Mouse (Mus musculus) neural tube, embryonic 11.5 days (tissue): ENCODE measurements around the gene Galntl5. TPM values are rescaled to one million over a fixed set of nuclear protein-coding genes. Genes with fewer than 3 reads are reported as not detected.

Experiments
- ATAC-seq: fragments of 200-750 bp; cut with Nextera tagmentation; 2 replicates; pipeline ENCODE4 v1.8.0; 2017; ENCODE audit warnings: moderate number of reproducible peaks, mild to moderate bottlenecking, moderate TSS enrichment, moderate library complexity; ENCODE audit not compliant: insufficient read depth, low FRiP score, low TSS enrichment
- DNase-seq: peaks from one replicate; pipeline ENCODE4 v3.0.0-alpha.2; 2015; ENCODE audit warnings: low spot score
- H3K27ac ChIP-seq: fragments of 300-500 bp; sonication (generic); 2 replicates; pipeline ENCODE4 v1.5.1; 2014; ENCODE audit warnings: low read depth, mild to moderate bottlenecking, low read length
- H3K27me3 ChIP-seq: fragments of 300-500 bp; sonication (generic); 2 replicates; pipeline ENCODE4 v1.6.1; 2014; ENCODE audit warnings: mild to moderate bottlenecking, low read length, mixed read lengths; ENCODE audit not compliant: control insufficient read depth, insufficient read depth
- H3K36me3 ChIP-seq: fragments of 300-500 bp; sonication (generic); 2 replicates; pipeline ENCODE4 v1.6.1; 2014; ENCODE audit warnings: mild to moderate bottlenecking, low read length, moderate library complexity, mixed read lengths; ENCODE audit not compliant: control insufficient read depth, insufficient read depth
- H3K4me1 ChIP-seq: fragments of 300-500 bp; sonication (generic); 2 replicates; pipeline ENCODE4 v1.6.1; 2014; ENCODE audit warnings: low read length, mixed read lengths; ENCODE audit not compliant: control insufficient read depth, insufficient read depth
- H3K4me2 ChIP-seq: fragments of 300-500 bp; sonication (generic); 2 replicates; pipeline ENCODE4 v1.6.1; 2014; ENCODE audit warnings: low read depth, mild to moderate bottlenecking, moderate library complexity
- H3K4me3 ChIP-seq: fragments of 300-500 bp; sonication (generic); 2 replicates; pipeline ENCODE4 v1.5.1; 2014; ENCODE audit warnings: low read depth, low read length
- H3K9ac ChIP-seq: fragments of 300-500 bp; sonication (generic); 2 replicates; pipeline ENCODE4 v1.6.1; 2014; ENCODE audit warnings: mild to moderate bottlenecking, low read length
- H3K9me3 ChIP-seq: fragments of 300-500 bp; sonication (generic); 2 replicates; pipeline ENCODE4 v1.6.1; 2016; ENCODE audit warnings: low read length; ENCODE audit not compliant: control insufficient read depth
- WGBS: fragments of 180-500 bp; shearing (Covaris S2); extraction: QIAGEN DNeasy Blood & Tissue Kit; methylation state at CpG from one replicate; pipeline ENCODE4 v1.1.7; 2014; 5-methylcytosine and 5-hydroxymethylcytosine counted together
- microRNA-seq: library from miRNA; unstranded; fragments of <30 nt; microRNA quantifications from one replicate; pipeline ENCODE4, GENCODE M21; 2016
- polyA plus RNA-seq: library from polyadenylated mRNA; unstranded; fragments of >200 nt; fragmentation: Nextera tagmentation; extraction: Ambion mirVana; gene quantifications from 2 replicates; pipeline ENCODE4 v1.2.1, GENCODE M21; 2014

Gene Galntl5
- polyA plus RNA-seq, 1 experiment from 2014 or later, result not detected

DNA sequence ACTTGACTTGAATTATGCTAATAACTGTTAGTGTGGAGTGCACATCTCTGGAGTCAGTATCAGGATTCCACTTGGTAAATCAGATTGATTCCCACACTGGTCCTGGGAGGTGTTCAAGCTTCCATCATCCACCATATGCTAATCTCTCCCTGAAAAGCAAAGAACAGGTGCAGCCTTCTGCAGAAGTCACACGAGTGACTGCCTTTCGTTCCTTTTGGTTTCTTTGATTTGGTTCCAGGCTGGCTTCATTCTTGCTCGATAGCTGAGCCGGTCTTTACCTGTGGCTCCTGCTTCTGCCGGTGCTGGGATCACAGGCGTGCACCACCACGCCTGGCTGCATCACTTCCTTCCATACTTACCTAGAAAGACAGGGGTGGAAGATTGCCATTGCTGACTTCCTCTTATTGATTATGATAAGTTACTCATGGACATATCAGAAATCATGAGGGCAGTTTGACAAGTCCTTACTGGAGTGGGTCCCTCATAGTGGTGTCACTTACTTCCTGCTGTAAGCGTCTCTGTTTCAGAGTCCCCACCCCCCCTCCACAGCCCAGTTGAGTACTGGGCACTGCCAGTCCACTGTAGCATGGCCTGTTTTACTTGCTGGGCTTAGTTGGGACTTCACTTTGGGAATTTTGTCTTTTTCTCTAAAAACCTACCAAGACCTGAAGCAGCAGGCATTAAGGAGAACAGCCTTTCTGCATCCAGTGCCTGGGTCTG is 71.7 kb downstream of the Galntl5 start:
- H3K4me3 ChIP-seq, result no peak overlapping the region
- DNase-seq (no peak), ATAC-seq (no peak)
- H3K27ac ChIP-seq, result no peak overlapping the region
- peaks cover 7% of the 10 kb centered on the region for H3K36me3 ChIP-seq
- no peaks in the 10 kb centered on the region for H3K9me3 ChIP-seq
- no peaks in the 10 kb centered on the region for H3K4me1 ChIP-seq
- no peaks in the 10 kb centered on the region for H3K27me3 ChIP-seq
- H3K4me2 ChIP-seq, result no peak overlapping the region
- 92% methylated on average over 8 of the region's 8 CpGs for WGBS
- H3K9ac ChIP-seq, result no peak overlapping the region

DNA sequence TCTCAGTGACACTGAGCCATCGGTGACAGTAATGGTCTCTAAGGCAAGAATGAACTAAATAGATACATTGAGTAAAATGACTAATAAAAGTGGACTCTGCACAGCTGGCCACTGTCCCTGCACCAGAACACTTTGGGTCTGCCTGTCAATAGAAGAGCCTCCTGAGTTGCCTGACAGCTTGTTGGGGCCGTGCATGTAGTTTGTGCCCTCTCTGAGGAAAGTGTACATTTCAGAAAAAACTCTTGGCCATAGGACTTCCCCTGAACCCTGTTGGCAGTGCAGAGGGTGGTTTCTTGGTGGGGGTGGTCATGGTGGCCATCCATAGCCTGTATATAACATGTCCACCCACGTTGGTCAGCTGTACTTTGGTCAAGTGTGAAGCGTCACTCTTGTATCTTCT is 73.2 kb downstream of the Galntl5 start:
- Histone ChIP-seq H3K9ac (no peak overlapping the region), H3K4me2 (no peak overlapping the region), H3K27me3 (no peaks in the 10 kb centered on the region), H3K9me3 (no peaks in the 10 kb centered on the region), H3K4me1 (no peaks in the 10 kb centered on the region), H3K36me3 (peaks cover 13% of the 10 kb centered on the region), H3K4me3 (no peak overlapping the region), H3K27ac (no peak overlapping the region)
- 97% methylated on average over 4 of the region's 4 CpGs for WGBS
- DNase-seq (no peak), ATAC-seq (no peak)

GRCm38 (mm10) chr5:25256686-25257085 is 75.4 kb downstream of the Galntl5 start:
- ATAC-seq (no peak), DNase-seq (no peak)
- H3K4me1 ChIP-seq, result no peaks in the 10 kb centered on the region
- H3K9me3 ChIP-seq, result no peaks in the 10 kb centered on the region
- no peak overlapping the region for H3K4me3 ChIP-seq
- H3K36me3 ChIP-seq, result peaks cover 11% of the 10 kb centered on the region
- H3K4me2 ChIP-seq, result no peak overlapping the region
- H3K27me3 ChIP-seq, result no peaks in the 10 kb centered on the region
- no peak overlapping the region for H3K27ac ChIP-seq
- WGBS, result 95% methylated on average over 2 of the region's 2 CpGs
- H3K9ac ChIP-seq, result no peak overlapping the region

GRCm38 (mm10) chr5:25261452-25261851 is 80.2 kb downstream of the Galntl5 start:
- Histone ChIP-seq H3K27ac (no peak overlapping the region), H3K36me3 (peaks cover 8% of the 10 kb centered on the region), H3K9ac (no peak overlapping the region), H3K4me3 (no peak overlapping the region), H3K9me3 (no peaks in the 10 kb centered on the region), H3K27me3 (no peaks in the 10 kb centered on the region), H3K4me1 (no peaks in the 10 kb centered on the region), H3K4me2 (no peak overlapping the region)
- DNase-seq, result no peak
- WGBS, result 91% methylated on average over 6 of the region's 6 CpGs
- no peak for ATAC-seq

GRCm38 (mm10) chr5:25262266-25262665 is 81.0 kb downstream of the Galntl5 start:
- Histone ChIP-seq H3K9ac (no peak overlapping the region), H3K27me3 (no peaks in the 10 kb centered on the region), H3K9me3 (no peaks in the 10 kb centered on the region), H3K27ac (no peak overlapping the region), H3K4me3 (no peak overlapping the region), H3K4me1 (no peaks in the 10 kb centered on the region), H3K36me3 (peaks cover 8% of the 10 kb centered on the region), H3K4me2 (no peak overlapping the region)
- ATAC-seq, result no peak
- 87% methylated on average over 7 of the region's 7 CpGs for WGBS
- DNase-seq, result no peak

- Histone ChIP-seq H3K27me3 (no peaks in the 10 kb centered on the region), H3K9me3 (no peaks in the 10 kb centered on the region), H3K27ac (no peak overlapping the region), H3K36me3 (peaks cover 2% of the 10 kb centered on the region; the same call in 1 of the 2 replicates), H3K4me2 (no peak overlapping the region), H3K4me1 (no peaks in the 10 kb centered on the region), H3K9ac (no peak overlapping the region), H3K4me3 (no peak overlapping the region)
- DNase-seq, result no peak
- no peak for ATAC-seq
- 93% methylated on average over 4 of the region's 4 CpGs for WGBS
Observed at GRCm38 (mm10) chr5:25268258-25268888, 87.1 kb downstream of the Galntl5 start.

Small RNA genes lying within 50 kb of the gene (microRNA-seq; reads per million reads assigned to microRNA genes)
- not detected for gene Gm26051

Other genes starting within 250 kb of the Galntl5 start
- gene Prkag2, start 80.8 kb upstream of the Galntl5 start, polyA plus RNA-seq, result 52.9 and 59.1 TPM in 2 replicates
- gene Galnt11, start 40.4 kb downstream of the Galntl5 start, polyA plus RNA-seq, result 38.0 and 40.8 TPM in 2 replicates
- gene E130116L18Rik, start 41.7 kb downstream of the Galntl5 start, polyA plus RNA-seq, result not detected in 2 replicates